Mouse (Mus musculus) midbrain, embryonic 14.5 days (tissue): Measurements from ENCODE around the gene Tdg. TPM values are rescaled to one million over a fixed set of nuclear protein-coding genes. Genes with fewer than 3 reads are reported as not detected.
A peak's percentile ranks its signal among the peaks of the same experiment; 100 is the strongest.
"Not testable (repeated sequence)": the region's sequence is repeated elsewhere in the genome, so short reads cannot be mapped to it uniquely, and the experiment has no call there.

Experiments
- ATAC-seq: fragments of 200-750 bp; cut with Nextera tagmentation; 2 replicates; pipeline ENCODE4 v1.8.0; 2017; ENCODE audit warnings: moderate number of reproducible peaks, moderate library complexity; ENCODE audit not compliant: low FRiP score, low TSS enrichment
- DNase-seq: peaks from one replicate; pipeline ENCODE4 v3.0.0-alpha.2; 2015
- H3K27ac ChIP-seq: fragments of 300-500 bp; sonication (generic); replicated peaks from 2 replicates; pipeline ENCODE4 v1.5.1; 2014; ENCODE audit warnings: mild to moderate bottlenecking, low read depth, low read length, moderate library complexity
- H3K27me3 ChIP-seq: fragments of 300-500 bp; sonication (generic); 2 replicates; pipeline ENCODE4 v1.6.1; 2014; ENCODE audit warnings: low read length, control low read depth, mixed read lengths; ENCODE audit not compliant: control insufficient read depth, insufficient read depth
- H3K36me3 ChIP-seq: fragments of 300-500 bp; sonication (generic); 2 replicates; pipeline ENCODE4 v1.6.1; 2014; ENCODE audit warnings: low read length, control low read depth; ENCODE audit not compliant: control insufficient read depth, insufficient read depth
- H3K4me1 ChIP-seq: fragments of 300-500 bp; sonication (generic); 2 replicates; pipeline ENCODE4 v1.6.1; 2014; ENCODE audit warnings: mild to moderate bottlenecking, antibody characterized with exemption, low read length, control low read depth; ENCODE audit not compliant: control insufficient read depth, insufficient read depth
- H3K4me2 ChIP-seq: fragments of 300-500 bp; sonication (generic); 2 replicates; pipeline ENCODE4 v1.6.1; 2014; ENCODE audit warnings: mild to moderate bottlenecking, low read length, moderate library complexity
- H3K4me3 ChIP-seq: fragments of 300-500 bp; sonication (generic); replicated peaks from 2 replicates; pipeline ENCODE4 v1.5.1; 2014; ENCODE audit warnings: low read depth, low read length
- H3K9ac ChIP-seq: fragments of 300-500 bp; sonication (generic); replicated peaks from 2 replicates; pipeline ENCODE4 v1.6.1; 2014; ENCODE audit warnings: mild to moderate bottlenecking, low read length, moderate library complexity
- H3K9me3 ChIP-seq: fragments of 300-500 bp; sonication (generic); 2 replicates; pipeline ENCODE4 v1.6.1; 2016; ENCODE audit warnings: low read length, control low read depth, mixed read lengths; ENCODE audit not compliant: control insufficient read depth
- WGBS: fragments of 180-500 bp; shearing (Covaris S2); extraction: QIAGEN DNeasy Blood & Tissue Kit; methylation state at CpG from one replicate; pipeline ENCODE4 v1.1.7; 2014; 5-methylcytosine and 5-hydroxymethylcytosine counted together
- polyA plus RNA-seq: library from polyadenylated mRNA; unstranded; fragments of >200 nt; fragmentation: Nextera tagmentation; extraction: Ambion mirVana; gene quantifications from 2 replicates; pipeline ENCODE4 v1.2.1, GENCODE M21; 2014

Tdg gene
- 140 and 204 TPM in 2 replicates for polyA plus RNA-seq

GRCm38 (mm10) chr10:82629586-82630255 lies at the start of gene Tdg:
Gene Tdg, plus strand, starts transcription at chr10:82629828.
- WGBS, result under 1% methylated on average over 69 of the region's 78 CpGs
- Histone ChIP-seq H3K4me3 (peak within 1 kb of the TSS; percentile 69), H3K9ac (peak within 1 kb of the TSS; percentile 84), H3K27ac (peak within 1 kb of the TSS; percentile 92), H3K4me1 (peaks cover 15% of the 10 kb centered on the region), H3K4me2 (peak within 1 kb of the TSS; percentile 95)
- DNase-seq (peak; percentile 98), ATAC-seq (peak; percentile 96)
- not testable (repeated sequence) for H3K36me3 ChIP-seq, H3K9me3 ChIP-seq, H3K27me3 ChIP-seq

GRCm38 (mm10) chr10:82589673-82590072 lies 40.0 kb upstream of the Tdg start:
- H3K4me3 ChIP-seq, H3K27ac ChIP-seq, H3K27me3 ChIP-seq, H3K36me3 ChIP-seq, H3K9me3 ChIP-seq, DNase-seq, H3K4me2 ChIP-seq, H3K4me1 ChIP-seq, H3K9ac ChIP-seq, ATAC-seq: not testable (repeated sequence)
- 84% methylated on average over 9 of the region's 9 CpGs for WGBS

GRCm38 (mm10) chr10:82594421-82594820 lies 35.2 kb upstream of the Tdg start:
- not testable (repeated sequence) for DNase-seq, ATAC-seq, H3K27ac ChIP-seq, H3K9ac ChIP-seq, H3K27me3 ChIP-seq, H3K9me3 ChIP-seq, H3K4me3 ChIP-seq, H3K36me3 ChIP-seq, H3K4me1 ChIP-seq, H3K4me2 ChIP-seq
- 71% methylated on average over 4 of the region's 4 CpGs for WGBS

GRCm38 (mm10) chr10:82622235-82622634 lies 7.4 kb upstream of the Tdg start:
- Histone ChIP-seq H3K36me3 (0 out of 2 replicates have a peak, but pooled peaks cover 5% of the 10 kb centered on the region), H3K4me3 (peak overlapping the region; percentile 62), H3K27me3 (no peaks in the 10 kb centered on the region), H3K4me2 (peak overlapping the region; percentile 59), H3K9ac (peak overlapping the region; percentile 75), H3K4me1 (peaks cover 4% of the 10 kb centered on the region), H3K9me3 (no peaks in the 10 kb centered on the region), H3K27ac (no peak overlapping the region)
- 33% methylated on average over 9 of the region's 9 CpGs for WGBS
- ATAC-seq (no peak; the same call in 1 of the 2 replicates), DNase-seq (no peak)

GRCm38 (mm10) chr10:82622671-82623552 lies 6.7 kb upstream of the Tdg start, which contains the start of gene 1190007I07Rik:
Gene 1190007I07Rik, minus strand, starts transcription at chr10:82623228.
- ATAC-seq, result peak; percentile 91
- under 1% methylated on average over 61 of the region's 61 CpGs for WGBS

GRCm38 (mm10) chr10:82623553-82623932 lies 6.1 kb upstream of the Tdg start:
- H3K27me3 ChIP-seq, H3K36me3 ChIP-seq, H3K4me1 ChIP-seq, DNase-seq, H3K9me3 ChIP-seq: not testable (repeated sequence)
- WGBS, result 4% methylated on average over 2 of the region's 2 CpGs
- peak; percentile 29; the same call in 1 of the 2 replicates for ATAC-seq
- H3K9ac ChIP-seq, result peak overlapping the region; percentile 75
- peak overlapping the region; percentile 62 for H3K4me3 ChIP-seq
- H3K4me2 ChIP-seq, result peak overlapping the region; percentile 59
- H3K27ac ChIP-seq, result peak overlapping the region; percentile 90

More at GRCm38 (mm10) chr10:82622671-82623552, 6.7 kb upstream of the Tdg start, which contains the start of gene 1190007I07Rik:
- Histone ChIP-seq H3K27ac (peak within 1 kb of the TSS; percentile 90), H3K4me1 (peaks cover 4% of the 10 kb centered on the region), H3K27me3 (no peaks in the 10 kb centered on the region), H3K4me2 (peak within 1 kb of the TSS; percentile 59), H3K36me3 (0 out of 2 replicates have a peak, but pooled peaks cover 5% of the 10 kb centered on the region), H3K9me3 (no peaks in the 10 kb centered on the region), H3K9ac (peak within 1 kb of the TSS; percentile 75), H3K4me3 (peak within 1 kb of the TSS; percentile 62)
- peak; percentile 97 for DNase-seq

GRCm38 (mm10) chr10:82629111-82629585 lies 480 bp upstream of the Tdg start:
- H3K36me3 ChIP-seq, result peaks cover 6% of the 10 kb centered on the region; the same call in 1 of the 2 replicates
- H3K4me1 ChIP-seq, result peaks cover 15% of the 10 kb centered on the region
- peak overlapping the region; percentile 84 for H3K9ac ChIP-seq
- H3K4me2 ChIP-seq, result peak overlapping the region; percentile 95
- WGBS, result 3% methylated on average over 11 of the region's 11 CpGs
- H3K27me3 ChIP-seq, result no peaks in the 10 kb centered on the region
- H3K4me3 ChIP-seq, result peak overlapping the region; percentile 69
- ATAC-seq, result peak; percentile 59
- DNase-seq, result peak; percentile 45
- no peaks in the 10 kb centered on the region for H3K9me3 ChIP-seq
- H3K27ac ChIP-seq, result peak overlapping the region; percentile 92

GRCm38 (mm10) chr10:82630497-82630896 lies 869 bp downstream of the Tdg start:
- H3K4me3 ChIP-seq, result peak overlapping the region; percentile 69
- peak overlapping the region; percentile 85 for H3K4me2 ChIP-seq
- ATAC-seq, result no peak
- 18% methylated on average over 7 of the region's 7 CpGs for WGBS
- no peak overlapping the region for H3K27ac ChIP-seq
- no peak for DNase-seq
- H3K27me3 ChIP-seq, result no peaks in the 10 kb centered on the region
- no peaks in the 10 kb centered on the region for H3K9me3 ChIP-seq
- H3K36me3 ChIP-seq, result peaks cover 6% of the 10 kb centered on the region; the same call in 1 of the 2 replicates
- peaks cover 15% of the 10 kb centered on the region for H3K4me1 ChIP-seq
- peak overlapping the region; percentile 84 for H3K9ac ChIP-seq
